Mouse (Mus musculus) Patski (cell line): ENCODE data around the gene Prr36. TPM values are rescaled to one million over a fixed set of nuclear protein-coding genes. Genes with fewer than 3 reads are reported as not detected.

Source experiments
- ATAC-seq: fragments of 100-300 bp; one replicate; pipeline ENCODE4 v1.8.0; 2021
- CTCF ChIA-PET: fragments of 350-600 bp; sonication (Branson Sonifier 250); formaldehyde crosslinking; loops from one replicate; lab custom pipeline; 2022; ENCODE audit warnings: inconsistent platforms; lab: Charles Lee
- POLR2A ChIA-PET: fragments of 350-600 bp; sonication (Branson Sonifier 250); formaldehyde crosslinking; loops from one replicate; lab custom pipeline; 2022; ENCODE audit warnings: antibody characterized with exemption, inconsistent platforms; lab: Charles Lee
- DNase-seq: peaks from one replicate; pipeline ENCODE4 v3.0.0-alpha.2; 2011; ENCODE audit warnings: low read depth, low spot score
- H3K27me3 ChIP-seq: fragments of 371-371 bp; one replicate; pipeline ENCODE4 v1.5.1; 2021
- CTCF ChIP-seq: fragments of 100-300 bp; IDR thresholded peaks from one replicate; pipeline ENCODE4 v1.5.1; 2021
- in situ Hi-C: fragments of 300-500 bp; cut with MboI; formaldehyde crosslinking; loops from 3 replicates; pipeline ENCODE4 v1.11.1; 2018; ENCODE audit warnings: low pct_unique_long_range_greater_than_20kb, mixed read lengths
- polyA plus RNA-seq: library from polyadenylated mRNA; unstranded; gene quantifications from one replicate; pipeline ENCODE4 v1.2.3, GENCODE M21; 2021

Prr36 gene
- polyA plus RNA-seq, 1 experiment from 2014 or later, result 0.12 TPM

DNA sequence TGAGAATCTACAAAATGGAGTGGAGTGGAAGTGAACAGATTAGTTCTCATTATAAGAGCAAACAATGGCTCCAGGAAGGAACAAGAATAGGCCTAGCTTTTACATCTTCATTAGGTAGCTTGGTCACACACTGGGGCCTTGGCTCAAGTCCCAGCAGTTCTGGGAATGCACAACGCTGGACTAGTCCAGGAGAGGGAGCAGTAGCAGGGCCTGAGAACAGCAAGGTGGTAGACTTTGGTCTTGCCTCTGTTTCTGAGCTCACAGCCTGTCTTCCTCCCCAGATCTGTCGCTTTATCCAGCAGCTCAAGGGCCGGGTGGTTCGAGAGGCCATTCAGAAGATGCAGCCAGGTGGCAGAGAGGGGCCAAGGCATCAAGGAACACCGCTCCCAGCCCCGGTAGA lies 36.7 kb upstream of the Prr36 start:
- ChIA-PET POLR2A (no interaction called here), CTCF (interaction anchor here (0.7 to 2.7 kb wide), 14 partner anchors 12 to 118 kb away, joined by 3 to 19 read pairs (median 4); partner anchors contain the start of genes Gm49320, Map2k7 and Timm44)
- no peak for TF ChIP-seq CTCF
- DNase-seq (no peak), ATAC-seq (peak; percentile 51)
- in situ Hi-C loops, result loop anchor here (5.0 kb wide), 1 partner anchor 118 kb away; no protein-coding TSS in a partner anchor
- no peaks in the 10 kb centered on the region for H3K27me3 ChIP-seq

- ATAC-seq (peak; percentile 75), DNase-seq (no peak)
- ChIA-PET CTCF (interaction anchor here (0.7 to 2.7 kb wide), 15 partner anchors 11 to 119 kb away, joined by 3 to 19 read pairs (median 4); partner anchors contain the start of genes Gm49320, Map2k7 and Timm44), POLR2A (interaction anchor here (1.3 kb wide), 1 partner anchor 59 kb away, joined by 3 read pairs; no protein-coding TSS in a partner anchor)
- TF ChIP-seq CTCF, result no peak
- no peaks in the 10 kb centered on the region for H3K27me3 ChIP-seq
- in situ Hi-C loops, result loop anchor here (5.0 kb wide), 1 partner anchor 119 kb away; no protein-coding TSS in a partner anchor
Measured at GRCm38 (mm10) chr8:4252934-4253841, 35.9 kb upstream of the Prr36 start, which contains the start of gene Snapc2. TSS of gene Snapc2 (plus strand) at chr8:4253080.

DNA sequence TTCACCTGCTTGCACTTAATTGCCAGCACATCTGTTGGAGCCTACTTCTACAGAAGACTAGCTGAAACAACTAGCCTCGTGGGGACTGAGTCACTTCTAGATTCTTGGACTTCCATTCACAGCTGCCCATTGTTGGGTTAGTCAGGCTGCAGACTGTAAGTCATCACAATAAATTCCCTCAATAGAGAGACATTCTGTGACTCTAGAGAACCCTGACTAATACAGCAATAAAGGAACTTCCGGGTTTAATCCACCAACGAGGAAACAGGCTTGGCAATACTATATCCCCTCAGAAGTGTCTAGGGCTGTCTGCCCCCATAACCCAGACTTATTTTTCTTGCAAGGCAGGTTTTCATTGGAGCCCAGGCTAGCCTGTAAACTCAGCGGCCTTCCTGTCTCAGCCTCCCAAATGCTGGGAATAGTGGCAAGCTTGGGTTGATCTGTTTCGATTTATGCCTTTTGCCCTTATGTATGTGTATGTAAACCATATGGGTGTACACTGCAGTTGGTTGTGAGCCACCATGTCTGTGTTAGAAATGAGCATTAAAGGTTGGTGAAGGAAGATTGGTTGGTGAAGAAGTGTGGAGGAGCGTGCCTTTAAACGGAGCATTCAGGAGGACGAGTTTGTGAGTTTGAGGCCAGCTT lies 35.0 kb upstream of the Prr36 start:
- CTCF ChIA-PET, result interaction anchor here (1.1 to 5.0 kb wide), 6 partner anchors 10 to 112 kb away, joined by 3 to 37 read pairs (median 5); partner anchors contain the start of genes Gm49320, Map2k7 and Timm44
- no peak for ATAC-seq
- no peaks in the 10 kb centered on the region for H3K27me3 ChIP-seq
- no peak for DNase-seq
- in situ Hi-C loops, result loop anchor here (5.0 kb wide), 1 partner anchor 120 kb away; no protein-coding TSS in a partner anchor
- POLR2A ChIA-PET, result interaction anchor here (0.8 to 1.3 kb wide), 2 partner anchors 13 to 58 kb away, joined by 3 read pairs; partner anchors contain the start of gene Gm49320
- no peak for TF ChIP-seq CTCF

DNA sequence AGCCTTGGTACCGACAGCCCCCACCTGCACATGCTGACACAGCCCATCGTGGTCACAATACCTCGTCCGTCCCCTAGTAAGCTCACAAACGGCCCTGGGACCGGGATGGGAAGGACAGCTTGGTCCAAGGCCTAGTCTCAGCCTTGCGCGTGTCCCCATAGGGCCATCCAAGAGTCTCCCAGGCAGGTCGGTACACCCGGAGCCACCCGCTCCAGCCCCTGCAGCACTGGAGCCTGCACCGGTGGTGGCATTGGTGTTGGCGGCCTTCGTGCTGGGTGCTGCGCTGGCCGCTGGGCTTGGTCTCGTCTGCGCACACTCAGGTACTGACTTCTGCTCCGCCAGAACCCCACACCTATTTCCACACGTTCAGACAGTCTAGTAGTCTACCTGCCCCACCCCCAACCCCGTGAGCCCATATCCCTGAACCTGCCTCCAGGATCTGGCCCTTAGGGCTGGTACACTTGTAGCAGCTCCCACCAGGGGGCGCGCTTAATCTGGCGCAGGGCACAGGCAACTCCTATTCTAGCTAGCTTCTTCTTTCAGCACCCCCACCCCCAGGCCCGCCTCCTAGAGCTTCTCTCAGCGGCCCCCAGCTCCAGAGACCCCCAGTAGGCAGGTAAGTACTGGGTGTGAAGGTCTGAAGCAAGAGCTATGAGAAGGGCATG lies 33.2 kb upstream of the Prr36 start:
- peak; percentile 46 for ATAC-seq
- TF ChIP-seq CTCF, result no peak
- CTCF ChIA-PET, result interaction anchor here (0.7 to 5.0 kb wide), 14 partner anchors 11 to 122 kb away, joined by 3 to 37 read pairs (median 4); partner anchors contain the start of genes Gm49320 and Map2k7
- POLR2A ChIA-PET, result interaction anchor here (0.9 to 3.8 kb wide), 2 partner anchors 11 to 15 kb away, joined by 3 to 20 read pairs; partner anchors contain the start of genes Gm49320 and Map2k7
- in situ Hi-C loops, result loop anchor here (5.0 kb wide), 1 partner anchor 122 kb away; no protein-coding TSS in a partner anchor
- no peak for DNase-seq
- H3K27me3 ChIP-seq, result no peaks in the 10 kb centered on the region

DNA sequence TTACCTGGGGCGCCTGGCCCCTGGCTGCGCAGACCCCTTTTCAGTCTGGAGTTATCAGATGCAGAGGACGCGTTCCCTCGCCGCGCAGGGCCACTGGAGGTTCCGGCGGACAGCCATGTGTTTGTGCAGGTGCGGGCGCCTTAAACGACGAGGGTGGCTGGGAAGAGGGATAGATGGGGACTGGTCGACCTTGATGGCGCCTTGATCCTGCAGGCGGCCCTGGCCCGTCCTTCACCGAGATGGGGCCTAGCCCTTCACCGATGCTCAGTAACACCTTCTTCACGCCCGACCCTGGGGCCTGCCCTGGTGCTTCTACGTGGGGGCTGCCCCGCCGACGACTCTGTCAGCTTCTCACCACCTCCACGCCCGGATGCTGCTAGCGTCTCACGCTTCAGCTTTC lies 32.0 kb upstream of the Prr36 start:
- DNase-seq (no peak), ATAC-seq (no peak)
- in situ Hi-C loops, result no loop called here
- TF ChIP-seq CTCF, result no peak
- CTCF ChIA-PET, result interaction anchor here (1.8 to 5.0 kb wide), 2 partner anchors 9 to 14 kb away, joined by 10 to 37 read pairs; partner anchors contain the start of genes Gm49320 and Map2k7
- no peaks in the 10 kb centered on the region for H3K27me3 ChIP-seq
- POLR2A ChIA-PET, result interaction anchor here (0.5 to 3.8 kb wide), 2 partner anchors 10 to 121 kb away, joined by 3 to 20 read pairs; partner anchors contain the start of genes Gm49320 and Map2k7

- DNase-seq (no peak), ATAC-seq (no peak)
- H3K27me3 ChIP-seq, result no peaks in the 10 kb centered on the region
- in situ Hi-C loops, result no loop called here
- TF ChIP-seq CTCF, result no peak
- ChIA-PET POLR2A (interaction anchor here (3.8 kb wide), 1 partner anchor 8 kb away, joined by 20 read pairs; the partner anchor contains the start of genes Gm49320 and Map2k7), CTCF (interaction anchor here (5.0 kb wide), 1 partner anchor 8 kb away, joined by 37 read pairs; the partner anchor contains the start of genes Gm49320 and Map2k7)
Measured at GRCm38 (mm10) chr8:4247951-4248540, 30.8 kb upstream of the Prr36 start, which contains the start of gene Tgfbr3l. TSS of gene Tgfbr3l (plus strand) at chr8:4248214.

GRCm38 (mm10) chr8:4247241-4247640 lies 30.0 kb upstream of the Prr36 start:
- ChIA-PET CTCF (interaction anchor here (5.0 kb wide), 1 partner anchor 7 kb away, joined by 37 read pairs; the partner anchor contains the start of genes Gm49320 and Map2k7), POLR2A (no interaction called here)
- no peak for DNase-seq
- no peaks in the 10 kb centered on the region for H3K27me3 ChIP-seq
- no peak for TF ChIP-seq CTCF
- in situ Hi-C loops, result no loop called here
- ATAC-seq, result no peak

DNA sequence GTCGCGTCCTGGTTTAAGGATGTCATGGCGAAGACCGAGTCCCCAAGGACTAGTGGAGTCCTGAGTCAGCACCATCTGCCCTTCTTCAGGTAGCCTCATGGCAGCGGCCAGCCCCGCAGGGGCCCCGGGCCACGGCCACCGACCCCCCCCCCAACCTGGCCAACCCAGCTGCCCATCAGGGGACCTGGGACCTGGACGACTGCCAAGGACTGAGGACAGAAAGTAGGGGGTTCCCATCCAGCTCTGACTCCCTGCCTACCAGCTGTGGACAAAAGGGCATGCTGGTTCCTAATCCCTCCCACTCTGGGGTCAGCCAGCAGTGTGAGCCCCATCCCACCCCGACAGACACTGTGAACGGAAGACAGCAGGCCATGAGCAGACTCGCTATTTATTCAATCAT lies 28.5 kb upstream of the Prr36 start:
- H3K27me3 ChIP-seq, result no peaks in the 10 kb centered on the region
- CTCF ChIA-PET, result interaction anchor here (2.1 kb wide), 1 partner anchor 33 kb away, joined by 5 read pairs; no protein-coding TSS in a partner anchor
- no peak for ATAC-seq
- in situ Hi-C loops, result no loop called here
- POLR2A ChIA-PET, result no interaction called here
- DNase-seq, result no peak
- TF ChIP-seq CTCF, result no peak

DNA sequence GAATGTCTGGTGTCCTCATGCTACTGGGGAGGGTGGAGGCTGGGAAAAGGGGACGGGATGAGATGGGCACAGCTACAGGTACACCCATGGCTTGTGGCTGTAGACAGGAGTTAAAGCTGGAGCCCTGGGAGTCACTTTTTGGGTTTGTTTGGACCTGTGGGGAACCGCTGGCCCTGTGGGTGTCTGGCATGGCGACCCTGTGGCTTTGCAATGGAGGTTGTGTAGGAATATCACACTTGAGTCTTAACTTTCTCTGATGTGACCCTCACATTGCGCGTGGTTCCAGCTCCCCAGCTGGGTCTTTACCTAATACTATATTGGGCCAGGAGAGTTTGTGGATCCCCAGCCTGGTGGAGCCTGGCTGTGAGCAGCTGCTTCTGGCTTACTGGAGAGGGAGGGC lies 27.8 kb upstream of the Prr36 start:
- CTCF ChIA-PET, result interaction anchor here (1.2 to 2.1 kb wide), 2 partner anchors 32 to 52 kb away, joined by 3 to 5 read pairs; no protein-coding TSS in a partner anchor
- ATAC-seq (no peak), DNase-seq (no peak)
- POLR2A ChIA-PET, result no interaction called here
- in situ Hi-C loops, result no loop called here
- no peak for TF ChIP-seq CTCF
- no peaks in the 10 kb centered on the region for H3K27me3 ChIP-seq
